Mouse (Mus musculus) hindbrain, embryonic 14.5 days (tissue): ENCODE results near the gene Bmp8a. TPM values are rescaled to one million over a fixed set of nuclear protein-coding genes. Genes with fewer than 3 reads are reported as not detected.
"Not testable (repeated sequence)": the region's sequence is repeated elsewhere in the genome, so short reads cannot be mapped to it uniquely, and the experiment has no call there.

Source experiments
- ATAC-seq: fragments of 200-750 bp; cut with Nextera tagmentation; 2 replicates; pipeline ENCODE4 v1.8.0; 2017; ENCODE audit warnings: moderate number of reproducible peaks, mild to moderate bottlenecking, moderate TSS enrichment, moderate library complexity; ENCODE audit not compliant: low FRiP score
- DNase-seq: peaks from one replicate; pipeline ENCODE4 v3.0.0-alpha.2; 2015; ENCODE audit warnings: low spot score
- H3K27ac ChIP-seq: fragments of 300-500 bp; sonication (generic); 2 replicates; pipeline ENCODE4 v1.5.1; 2014; ENCODE audit warnings: mild to moderate bottlenecking, moderate library complexity
- H3K27me3 ChIP-seq: fragments of 300-500 bp; sonication (generic); 2 replicates; pipeline ENCODE4 v1.6.1; 2014; ENCODE audit warnings: mild to moderate bottlenecking, low read length, mixed read lengths; ENCODE audit not compliant: control insufficient read depth, insufficient read depth
- H3K36me3 ChIP-seq: fragments of 300-500 bp; sonication (generic); replicated peaks from 2 replicates; pipeline ENCODE4 v1.6.1; 2014; ENCODE audit not compliant: control insufficient read depth, insufficient read depth
- H3K4me1 ChIP-seq: fragments of 300-500 bp; sonication (generic); replicated peaks from 2 replicates; pipeline ENCODE4 v1.6.1; 2014; ENCODE audit warnings: antibody characterized with exemption, low read length, mixed read lengths; ENCODE audit not compliant: control insufficient read depth, insufficient read depth
- H3K4me2 ChIP-seq: fragments of 300-500 bp; sonication (generic); replicated peaks from 2 replicates; pipeline ENCODE4 v1.6.1; 2014; ENCODE audit warnings: mild to moderate bottlenecking, moderate library complexity
- H3K4me3 ChIP-seq: fragments of 300-500 bp; sonication (generic); replicated peaks from 2 replicates; pipeline ENCODE4 v1.5.1; 2014; ENCODE audit warnings: mild to moderate bottlenecking, low read length
- H3K9ac ChIP-seq: fragments of 300-500 bp; sonication (generic); 2 replicates; pipeline ENCODE4 v1.6.1; 2014
- H3K9me3 ChIP-seq: fragments of 300-500 bp; sonication (generic); 2 replicates; pipeline ENCODE4 v1.6.1; 2016; ENCODE audit warnings: low read length; ENCODE audit not compliant: control insufficient read depth
- WGBS: fragments of 180-500 bp; shearing (Covaris S2); extraction: QIAGEN DNeasy Blood & Tissue Kit; methylation state at CpG from one replicate; pipeline ENCODE4 v1.1.7; 2014; 5-methylcytosine and 5-hydroxymethylcytosine counted together
- polyA plus RNA-seq: library from polyadenylated mRNA; unstranded; fragments of >200 nt; fragmentation: Nextera tagmentation; extraction: Ambion mirVana; gene quantifications from 2 replicates; pipeline ENCODE4 v1.2.1, GENCODE M21; 2014

Bmp8a gene
- polyA plus RNA-seq, 1 experiment from 2014 or later: 0.25 TPM

DNA sequence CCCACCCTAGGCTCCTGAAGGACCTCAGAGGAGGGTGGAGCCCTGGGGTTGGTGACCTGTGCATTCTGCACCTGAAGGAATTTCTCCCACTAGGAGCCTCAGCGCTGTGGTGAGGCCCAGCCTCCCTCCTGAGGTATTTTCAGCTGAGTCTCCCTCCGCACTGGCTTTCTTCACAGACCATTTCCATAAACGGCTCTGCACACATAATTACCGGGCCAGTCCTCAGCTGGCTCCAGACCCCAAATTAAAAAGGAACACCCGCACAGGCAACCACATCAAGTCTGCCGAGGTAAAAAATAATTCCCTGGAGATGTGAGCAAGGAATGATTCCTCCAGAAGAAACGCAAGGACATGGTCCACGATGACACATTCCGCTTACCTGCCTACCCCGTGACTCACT, 7.8 kb downstream of the Bmp8a start:
- not testable (repeated sequence) for H3K4me2 ChIP-seq, H3K36me3 ChIP-seq, H3K27me3 ChIP-seq, ATAC-seq, H3K4me1 ChIP-seq, H3K9ac ChIP-seq, DNase-seq, H3K4me3 ChIP-seq, H3K9me3 ChIP-seq, H3K27ac ChIP-seq
- 81% methylated on average over 10 of the region's 10 CpGs for WGBS

DNA sequence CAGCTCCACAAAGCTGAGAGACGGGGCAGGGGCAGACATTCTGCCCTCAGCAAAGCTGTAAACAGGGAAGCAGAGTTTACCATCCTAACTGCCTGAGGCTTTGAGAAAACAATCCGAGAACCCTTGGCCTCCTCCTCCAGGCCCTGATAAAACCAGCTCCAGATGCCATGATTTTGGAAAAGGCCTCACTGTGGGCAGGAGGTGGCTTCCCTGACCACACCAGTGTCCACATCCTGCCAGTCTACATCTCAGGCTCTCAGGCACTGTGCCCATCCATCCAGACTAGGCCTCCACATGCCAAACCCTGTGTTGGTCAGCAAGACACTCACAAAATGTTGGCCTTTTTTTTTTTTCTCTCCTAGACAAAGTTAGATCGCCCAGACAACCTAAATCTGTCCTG, 8.9 kb downstream of the Bmp8a start:
- Histone ChIP-seq H3K4me1 (no peaks in the 10 kb centered on the region), H3K36me3 (no peaks in the 10 kb centered on the region), H3K4me3 (no peak overlapping the region), H3K9me3 (no peaks in the 10 kb centered on the region), H3K9ac (no peak overlapping the region), H3K27ac (no peak overlapping the region), H3K27me3 (no peaks in the 10 kb centered on the region), H3K4me2 (no peak overlapping the region)
- no peak for DNase-seq
- no peak for ATAC-seq
- 74% methylated on average over 3 of the region's 3 CpGs for WGBS

DNA sequence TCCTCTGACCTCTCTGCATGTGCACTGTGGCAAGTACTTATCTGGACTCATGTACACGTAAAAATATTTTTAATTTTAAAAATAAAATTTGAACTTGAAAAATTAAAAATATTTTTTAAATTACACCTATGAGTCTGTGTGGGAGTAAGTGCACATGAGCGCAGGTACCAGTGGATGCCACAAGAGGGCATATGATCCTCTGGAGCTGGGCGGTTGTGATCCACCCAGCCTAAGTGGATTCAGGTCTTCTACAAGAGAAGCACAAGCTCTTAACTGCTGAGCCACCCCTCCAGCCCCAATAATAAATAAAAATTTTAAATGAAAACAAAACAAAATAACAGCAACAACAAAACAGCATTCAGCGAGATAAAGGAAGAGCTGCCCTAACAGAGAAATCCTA, 9.9 kb downstream of the Bmp8a start:
- WGBS: 95% methylated on average over 4 of the region's 4 CpGs
- Histone ChIP-seq H3K4me1 (no peaks in the 10 kb centered on the region), H3K9me3 (no peaks in the 10 kb centered on the region), H3K9ac (no peak overlapping the region), H3K4me3 (no peak overlapping the region), H3K36me3 (no peaks in the 10 kb centered on the region), H3K27me3 (no peaks in the 10 kb centered on the region), H3K4me2 (no peak overlapping the region), H3K27ac (no peak overlapping the region)
- ATAC-seq: no peak
- no peak for DNase-seq

DNA sequence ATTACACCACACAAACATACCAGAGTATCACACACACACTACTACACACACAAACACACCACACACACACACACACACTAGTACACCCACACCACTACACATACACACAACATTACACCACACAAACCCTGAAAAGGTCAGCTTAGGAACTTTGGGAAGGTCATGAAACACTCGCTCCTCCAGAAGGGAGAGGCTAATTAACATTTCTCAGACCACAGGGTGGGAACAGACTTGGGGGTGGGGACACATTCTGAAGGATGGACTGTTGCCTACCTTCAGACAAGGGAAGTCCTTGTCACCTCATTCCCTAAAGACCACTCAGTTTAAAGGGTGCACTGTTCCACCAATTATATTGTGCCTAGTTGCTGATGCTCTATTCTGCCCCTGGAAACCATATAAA, 11.1 kb downstream of the Bmp8a start:
- H3K9me3 ChIP-seq, DNase-seq, H3K4me1 ChIP-seq, ATAC-seq, H3K27me3 ChIP-seq, H3K27ac ChIP-seq, H3K9ac ChIP-seq, H3K36me3 ChIP-seq, H3K4me2 ChIP-seq, H3K4me3 ChIP-seq: not testable (repeated sequence)
- 69% methylated on average over 1 of the region's 1 CpGs for WGBS

- H3K4me1 ChIP-seq: no peaks in the 10 kb centered on the region
- ATAC-seq (no peak), DNase-seq (no peak)
- no peak overlapping the region for H3K4me2 ChIP-seq
- no peaks in the 10 kb centered on the region for H3K27me3 ChIP-seq
- WGBS: 68% methylated on average over 5 of the region's 5 CpGs
- H3K4me3 ChIP-seq: no peak overlapping the region
- no peak overlapping the region for H3K9ac ChIP-seq
- no peaks in the 10 kb centered on the region for H3K9me3 ChIP-seq
- no peaks in the 10 kb centered on the region for H3K36me3 ChIP-seq
- no peak overlapping the region for H3K27ac ChIP-seq
Measured at GRCm38 (mm10) chr4:123331326-123331725, 11.7 kb downstream of the Bmp8a start.

- Histone ChIP-seq H3K4me3 (no peak overlapping the region), H3K27me3 (no peaks in the 10 kb centered on the region), H3K9ac (no peak overlapping the region), H3K9me3 (no peaks in the 10 kb centered on the region), H3K36me3 (no peaks in the 10 kb centered on the region), H3K4me2 (no peak overlapping the region), H3K4me1 (no peaks in the 10 kb centered on the region), H3K27ac (no peak overlapping the region)
- ATAC-seq (no peak), DNase-seq (no peak)
- 71% methylated on average over 6 of the region's 6 CpGs for WGBS
Measured at GRCm38 (mm10) chr4:123328946-123329345, 14.1 kb downstream of the Bmp8a start.

DNA sequence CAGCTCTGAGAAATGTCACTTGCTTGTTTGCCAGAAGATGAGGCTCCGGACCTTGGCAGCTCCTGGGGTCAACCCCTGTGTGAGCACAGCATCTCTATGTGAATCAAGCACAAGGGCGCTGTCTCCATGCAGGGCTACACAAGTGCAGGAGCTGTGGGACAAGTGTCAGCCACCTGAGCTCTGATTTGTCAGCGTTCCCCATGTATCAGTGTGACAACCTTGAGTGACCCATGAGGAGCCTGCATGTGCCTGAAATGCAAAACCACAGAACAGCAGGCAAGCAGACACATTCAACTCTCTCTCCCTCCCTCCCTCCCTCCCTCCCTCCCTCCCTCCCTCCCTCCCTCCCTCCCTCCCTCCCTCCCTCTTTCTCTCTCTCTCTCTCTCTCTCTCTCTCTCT, 15.4 kb downstream of the Bmp8a start:
- Histone ChIP-seq H3K9ac (no peak overlapping the region), H3K4me3 (no peak overlapping the region), H3K27ac (no peak overlapping the region), H3K36me3 (no peaks in the 10 kb centered on the region), H3K4me1 (no peaks in the 10 kb centered on the region), H3K9me3 (no peaks in the 10 kb centered on the region), H3K4me2 (no peak overlapping the region), H3K27me3 (peaks cover 7% of the 10 kb centered on the region; the same call in 1 of the 2 replicates)
- no peak for DNase-seq
- no peak for ATAC-seq
- WGBS: 61% methylated on average over 3 of the region's 3 CpGs

- no peaks in the 10 kb centered on the region for H3K36me3 ChIP-seq
- WGBS: 75% methylated on average over 3 of the region's 3 CpGs
- ATAC-seq: no peak
Measured at GRCm38 (mm10) chr4:123326087-123326486, 17.0 kb downstream of the Bmp8a start.

DNA sequence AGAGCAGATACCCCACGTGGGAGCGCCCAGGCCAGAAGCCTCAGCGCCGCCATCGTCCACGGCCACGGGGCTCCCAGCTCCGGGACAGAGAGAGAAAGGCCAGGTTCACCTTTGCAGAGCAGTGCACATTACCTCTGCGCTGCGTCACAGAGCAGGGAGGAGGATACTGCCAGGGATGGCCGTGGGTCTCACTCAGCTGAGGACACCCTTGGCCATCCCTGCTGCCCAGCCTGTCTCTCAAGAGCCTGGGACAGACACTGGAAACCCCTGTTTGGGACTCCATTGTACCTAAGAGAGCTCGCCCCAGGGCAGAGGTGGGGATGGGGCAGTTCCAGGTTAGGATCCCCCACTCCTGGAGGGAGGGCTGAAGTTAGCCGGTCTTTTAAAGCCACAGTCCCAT, 19.5 kb downstream of the Bmp8a start, which contains the start of gene Oxct2a:
Gene Oxct2a (minus strand): TSS at position 101 of the 400 bp plus-strand sequence.
- Histone ChIP-seq H3K27me3 (peaks cover 14% of the 10 kb centered on the region; the same call in 1 of the 2 replicates), H3K4me1 (no peaks in the 10 kb centered on the region), H3K27ac (no peak within 1 kb of the TSS), H3K9me3 (no peaks in the 10 kb centered on the region), H3K9ac (no peak within 1 kb of the TSS), H3K4me2 (peak within 1 kb of the TSS; percentile 43), H3K4me3 (peak within 1 kb of the TSS; percentile 14; the same call in 1 of the 2 replicates), H3K36me3 (no peaks in the 10 kb centered on the region)
- ATAC-seq (no peak), DNase-seq (no peak)
- 17% methylated on average over 13 of the region's 13 CpGs for WGBS

More at GRCm38 (mm10) chr4:123326087-123326486, 17.0 kb downstream of the Bmp8a start:
- H3K4me2 ChIP-seq: no peak overlapping the region
- H3K9ac ChIP-seq: no peak overlapping the region
- no peak overlapping the region for H3K27ac ChIP-seq
- H3K4me3 ChIP-seq: no peak overlapping the region
- DNase-seq: no peak
- H3K9me3 ChIP-seq: no peaks in the 10 kb centered on the region
- H3K4me1 ChIP-seq: no peaks in the 10 kb centered on the region
- H3K27me3 ChIP-seq: peaks cover 14% of the 10 kb centered on the region; the same call in 1 of the 2 replicates

- H3K36me3 ChIP-seq, H3K27ac ChIP-seq, H3K4me1 ChIP-seq, DNase-seq, ATAC-seq, H3K9ac ChIP-seq, H3K9me3 ChIP-seq: not testable (repeated sequence)
- peak overlapping the region; percentile 43 for H3K4me2 ChIP-seq
- H3K4me3 ChIP-seq: peak overlapping the region; percentile 14; the same call in 1 of the 2 replicates
- H3K27me3 ChIP-seq: peaks cover 14% of the 10 kb centered on the region; the same call in 1 of the 2 replicates
- WGBS: 18% methylated on average over 28 of the region's 38 CpGs
Measured at GRCm38 (mm10) chr4:123322910-123323309, 20.1 kb downstream of the Bmp8a start.
